Mouse (Mus musculus): ENCODE data around the gene Rbm45.
A peak's percentile ranks its signal among the peaks of the same experiment; 100 is the strongest.

Gene Rbm45

GRCm38 (mm10) chr2:76369821-76370655 is at the start of gene Rbm45:
Rbm45 (plus strand) TSS chr2:76369984.
- DNase-seq (ENCODE audit: low spot score) = peak; percentile 92

GRCm38 (mm10) chr2:76320336-76320735 is 49.4 kb upstream of the Rbm45 start:
- DNase-seq (ENCODE audit: low spot score) = no peak

GRCm38 (mm10) chr2:76323185-76323875 is 46.5 kb upstream of the Rbm45 start:
- no peak for DNase-seq (ENCODE audit: low spot score)

- DNase-seq (ENCODE audit: low spot score) = no peak
These were observed 45.3 kb upstream of the Rbm45 start for GRCm38 (mm10) chr2:76324463-76324862.

- DNase-seq (ENCODE audit: low spot score) = no peak
These were observed 43.6 kb upstream of the Rbm45 start for GRCm38 (mm10) chr2:76326161-76326560.

GRCm38 (mm10) chr2:76330081-76330480 is 39.7 kb upstream of the Rbm45 start:
- no peak for DNase-seq (ENCODE audit: low spot score)

GRCm38 (mm10) chr2:76332161-76332805 is 37.5 kb upstream of the Rbm45 start:
- no peak for DNase-seq (ENCODE audit: low spot score)

- no peak for DNase-seq (ENCODE audit: low spot score)
These were observed 35.2 kb upstream of the Rbm45 start for GRCm38 (mm10) chr2:76334596-76334995.

- DNase-seq (ENCODE audit: low spot score) = peak; percentile 6
These were observed 31.3 kb upstream of the Rbm45 start, which contains the start of gene Pde11a for GRCm38 (mm10) chr2:76338215-76339156. Pde11a (minus strand) TSS chr2:76338774.

- no peak for DNase-seq (ENCODE audit: low spot score)
These were observed 27.6 kb upstream of the Rbm45 start for GRCm38 (mm10) chr2:76342146-76342545.

GRCm38 (mm10) chr2:76347839-76348238 is 21.9 kb upstream of the Rbm45 start:
- no peak for DNase-seq (ENCODE audit: low spot score)

GRCm38 (mm10) chr2:76360226-76360625 is 9.6 kb upstream of the Rbm45 start, which contains the start of gene Cyct:
Cyct (minus strand) TSS chr2:76360450.
- no peak for DNase-seq (ENCODE audit: low spot score)

GRCm38 (mm10) chr2:76362111-76362510 is 7.7 kb upstream of the Rbm45 start:
- no peak for DNase-seq (ENCODE audit: low spot score)

GRCm38 (mm10) chr2:76365811-76366210 is 4.0 kb upstream of the Rbm45 start:
- DNase-seq (ENCODE audit: low spot score) = no peak

GRCm38 (mm10) chr2:76367188-76367922 is 2.4 kb upstream of the Rbm45 start:
- peak; percentile 83 for DNase-seq (ENCODE audit: low spot score)

GRCm38 (mm10) chr2:76368861-76369660 is 723 bp upstream of the Rbm45 start:
- DNase-seq (ENCODE audit: low spot score) = no peak

- no peak for DNase-seq (ENCODE audit: low spot score)
These were observed 805 bp downstream of the Rbm45 start for GRCm38 (mm10) chr2:76370656-76370922.

GRCm38 (mm10) chr2:76372244-76372643 is 2.5 kb downstream of the Rbm45 start:
- DNase-seq (ENCODE audit: low spot score) = no peak

- DNase-seq (ENCODE audit: low spot score) = no peak
These were observed 4.9 kb downstream of the Rbm45 start for GRCm38 (mm10) chr2:76374544-76375206.

GRCm38 (mm10) chr2:76378646-76379045 is 8.9 kb downstream of the Rbm45 start:
- no peak for DNase-seq (ENCODE audit: low spot score)
